12 mouse cellular contexts compared by ENCODE assay signal in genomic region chr2:20445156-20446155, GRCm38 (mm10).
DNase-seq lines count a peak whose midpoint lies in the region; ATAC-seq and TF ChIP-seq lines count a peak whose summit lies in the region.
"Had no signal": no experiment of that assay in that cellular context is flagged by ENCODE, and none has a peak within 500 bp of the region (broad histone marks: within the 10 kb centered on the region; RNA-seq: fewer than 3 reads in every experiment).

No protein-coding gene starts in this region.

- intact Hi-C loops in heart, postnatal 10 days (cut with DNase I) = no loop called here
- intact Hi-C loops in left cerebral cortex, postnatal 4 days (cut with DNase I) = no loop called here

- no peak overlapping the region for H3K9ac ChIP-seq in stomach, postnatal 0 days (ENCODE audit: low read length)
- H3K9ac ChIP-seq in forebrain, embryonic 13.5 days = no peak overlapping the region
- H3K9ac ChIP-seq: forebrain, embryonic 15.5 days had no signal

- WGBS in stomach, postnatal 0 days = 34% methylated on average over 17 of the region's 17 CpGs
- 79% methylated on average over 17 of the region's 17 CpGs for WGBS in forebrain, embryonic 13.5 days

- peak overlapping the region; percentile 29; the same call in 1 of the 2 replicates for H3K4me2 ChIP-seq in stomach, postnatal 0 days (replicated peaks; ENCODE audit: low read depth)
- no peak overlapping the region for H3K4me2 ChIP-seq in forebrain, embryonic 13.5 days
- H3K4me2 ChIP-seq: forebrain, embryonic 15.5 days had no signal

- H3K9me3 ChIP-seq in stomach, postnatal 0 days (ENCODE audit: control insufficient read depth, low read length) = no peaks in the 10 kb centered on the region
- H3K9me3 ChIP-seq in forebrain, embryonic 13.5 days (replicated peaks) = no peaks in the 10 kb centered on the region
- H3K9me3 ChIP-seq: forebrain, embryonic 15.5 days; G1E had no signal

- H3K27me3 ChIP-seq in stomach, postnatal 0 days (ENCODE audit: control insufficient read depth, insufficient read depth, low read length) = no peaks in the 10 kb centered on the region
- H3K27me3 ChIP-seq in forebrain, embryonic 13.5 days = no peaks in the 10 kb centered on the region
- H3K27me3 ChIP-seq: forebrain, embryonic 15.5 days had no signal

- TF ChIP-seq CTCF in stomach, postnatal 0 days (IDR thresholded peaks at IDR 0.05; ENCODE audit: low read depth) = no peak

- H3K27ac ChIP-seq in stomach, postnatal 0 days (replicated peaks) = peak overlapping the region; percentile 30; the same call in 1 of the 2 replicates
- H3K27ac ChIP-seq in forebrain, embryonic 13.5 days = no peak overlapping the region
- H3K27ac ChIP-seq: forebrain, embryonic 15.5 days had no signal

- no peak overlapping the region for H3K4me3 ChIP-seq in stomach, postnatal 0 days (ENCODE audit: low read depth, low read length)
- no peak overlapping the region for H3K4me3 ChIP-seq in forebrain, embryonic 13.5 days
- H3K4me3 ChIP-seq: forebrain, embryonic 15.5 days had no signal

- no peaks in the 10 kb centered on the region for H3K36me3 ChIP-seq in stomach, postnatal 0 days (ENCODE audit: control insufficient read depth, insufficient read depth, low read length)
- no peaks in the 10 kb centered on the region for H3K36me3 ChIP-seq in forebrain, embryonic 13.5 days (ENCODE audit: poor library complexity, severe bottlenecking)
- H3K36me3 ChIP-seq: forebrain, embryonic 15.5 days; G1E had no signal

- ATAC-seq in stomach, postnatal 0 days (ENCODE audit: low FRiP score, low TSS enrichment) = peak; percentile 49; the same call in 1 of the 2 replicates
- no peak for ATAC-seq in forebrain, embryonic 13.5 days
- ATAC-seq: forebrain, embryonic 15.5 days had no signal

- no peak for TF ChIP-seq EP300 in stomach, postnatal 0 days (optimal IDR thresholded peaks at IDR 0.05)

- peaks cover 2% of the 10 kb centered on the region; the same call in 1 of the 2 replicates for H3K4me1 ChIP-seq in stomach, postnatal 0 days (replicated peaks; ENCODE audit: control insufficient read depth, insufficient read depth)
- no peaks in the 10 kb centered on the region for H3K4me1 ChIP-seq in forebrain, embryonic 13.5 days
- H3K4me1 ChIP-seq: forebrain, embryonic 15.5 days had no signal

- peak; percentile 8 for DNase-seq in ovary, postnatal 14 days (ENCODE audit: low spot score)
- no peak for DNase-seq in ovary, postnatal 10 days (ENCODE audit: low spot score)
- DNase-seq in heart, postnatal 10 days = peak; percentile 24
- DNase-seq in kidney, postnatal 4 days = peak; percentile 50 to 62
- no peak for DNase-seq in stomach, postnatal 0 days (ENCODE audit: low spot score)
- no peak for DNase-seq in right cerebral cortex, adult 2 months (ENCODE audit: low spot score in 2 of 2)
- DNase-seq in left cerebral cortex, postnatal 4 days = no peak
- DNase-seq: cerebellum, adult 9-11 months; thymus, postnatal 25 days had no signal

Comparison
In these comparisons a context has a peak if more than half of its experiments do, and no peak if none do; other contexts are left out.
1. DNase-seq: peak in ovary, postnatal 14 days (single experiment), heart, postnatal 10 days (2 of 2) and kidney, postnatal 4 days (2 of 2); none in ovary, postnatal 10 days (single experiment), stomach, postnatal 0 days (single experiment), right cerebral cortex, adult 2 months (0 of 2) and left cerebral cortex, postnatal 4 days (single experiment).